Mouse (Mus musculus): ENCODE measurements around the gene Slc44a5. TPM values are rescaled to one million over a fixed set of nuclear protein-coding genes. Genes with fewer than 3 reads are reported as not detected.

Slc44a5 gene
- polyA plus RNA-seq, 1 experiment from 2014 or later, result 2.3 TPM

DNA sequence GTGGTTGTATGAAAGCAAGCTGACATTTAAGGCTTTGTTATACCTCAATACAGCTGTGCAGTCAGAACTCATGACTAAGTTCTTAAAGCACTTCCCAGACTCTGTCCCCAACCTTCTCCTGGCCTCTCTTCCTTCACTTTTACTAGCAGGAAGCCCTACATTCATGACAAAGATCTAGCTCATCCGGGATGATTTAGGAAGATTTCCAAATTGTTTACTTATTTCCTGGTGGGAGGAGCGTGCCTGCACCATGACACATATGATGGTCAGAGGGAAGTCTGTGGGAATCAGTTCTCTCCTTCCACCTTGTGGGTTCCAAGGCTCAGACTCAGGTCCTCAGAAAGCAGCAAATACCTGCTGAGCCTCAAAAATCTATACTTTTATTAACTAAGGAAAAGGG is 317.1 kb downstream of the Slc44a5 start:
- Histone ChIP-seq H3K27ac (replicated peaks) (no peak overlapping the region), H3K9me3 (replicated peaks) (no peaks in the 10 kb centered on the region), H3K9ac (no peak overlapping the region), H3K4me3 (replicated peaks) (no peak overlapping the region), H3K27me3 (no peaks in the 10 kb centered on the region), H3K36me3 (no peaks in the 10 kb centered on the region), H3K4me2 (replicated peaks) (no peak overlapping the region), H3K4me1 (peaks cover 10% of the 10 kb centered on the region; the same call in 1 of the 2 replicates)
- no peak for ATAC-seq (ENCODE audit: insufficient number of reproducible peaks, low FRiP score, low TSS enrichment, low read depth)
- WGBS, result 60% methylated on average over 2 of the region's 2 CpGs

DNA sequence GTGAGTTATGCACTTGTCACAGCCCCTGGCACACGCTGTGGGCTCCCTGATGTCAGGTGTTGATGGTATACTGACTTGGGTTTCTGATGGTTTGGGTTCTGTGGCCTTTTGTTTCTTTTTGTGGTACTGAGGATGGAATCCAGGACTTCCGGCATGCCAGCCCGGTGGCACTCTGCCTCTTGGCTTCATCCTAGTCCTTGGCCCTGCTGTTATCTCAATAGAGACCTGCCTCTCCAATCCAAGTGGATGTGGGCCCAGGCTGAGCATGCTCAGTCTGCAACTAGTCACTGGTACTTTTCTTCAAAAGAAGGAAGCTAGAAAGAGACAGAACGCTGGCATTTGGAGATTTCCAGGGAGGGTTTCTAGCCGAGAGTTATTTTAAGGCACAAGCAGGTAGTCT is 318.9 kb downstream of the Slc44a5 start:
- Histone ChIP-seq H3K4me2 (replicated peaks) (no peak overlapping the region), H3K4me3 (replicated peaks) (no peak overlapping the region), H3K4me1 (peaks cover 10% of the 10 kb centered on the region; the same call in 1 of the 2 replicates), H3K27me3 (no peaks in the 10 kb centered on the region), H3K9ac (no peak overlapping the region), H3K36me3 (no peaks in the 10 kb centered on the region), H3K27ac (replicated peaks) (no peak overlapping the region), H3K9me3 (replicated peaks) (no peaks in the 10 kb centered on the region)
- no peak for ATAC-seq (ENCODE audit: insufficient number of reproducible peaks, low FRiP score, low TSS enrichment, low read depth)
- 71% methylated on average over 5 of the region's 5 CpGs for WGBS

DNA sequence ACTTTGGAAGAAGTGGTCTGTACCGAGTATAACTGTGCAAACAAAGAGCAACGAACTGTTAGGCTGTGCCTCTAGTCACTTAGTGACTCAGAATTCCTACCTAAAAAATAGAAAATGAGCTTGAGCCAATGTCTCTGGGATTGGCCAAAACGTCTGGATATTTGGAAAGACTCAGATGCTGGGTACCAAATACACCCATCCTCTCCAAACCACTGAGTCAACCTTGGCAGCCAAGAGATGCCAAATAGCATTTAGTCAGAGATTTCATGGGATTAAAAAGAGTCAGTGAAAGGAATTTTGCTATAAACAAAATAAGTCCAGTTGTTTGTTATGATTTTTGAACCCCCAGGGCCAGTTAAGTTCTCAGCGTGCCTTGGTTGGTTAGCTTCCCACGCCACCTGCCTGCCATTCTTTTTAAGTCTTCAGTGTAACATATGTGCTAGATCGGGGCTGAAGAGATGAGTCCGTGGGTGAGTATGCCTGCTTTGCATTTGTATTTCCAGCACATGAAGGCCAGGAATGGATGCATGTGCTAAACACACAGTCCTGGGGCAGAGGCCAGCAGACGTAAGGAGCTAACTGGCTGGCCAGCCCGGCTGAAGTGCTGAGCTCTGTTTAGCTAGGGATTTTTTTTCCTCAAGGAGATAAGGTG is 320.7 kb downstream of the Slc44a5 start:
- no peak overlapping the region for H3K4me3 ChIP-seq (replicated peaks)
- H3K27ac ChIP-seq (replicated peaks), result no peak overlapping the region
- H3K36me3 ChIP-seq, result no peaks in the 10 kb centered on the region
- 54% methylated on average over 9 of the region's 9 CpGs for WGBS
- no peak for ATAC-seq (ENCODE audit: insufficient number of reproducible peaks, low FRiP score, low TSS enrichment, low read depth)
- no peaks in the 10 kb centered on the region for H3K9me3 ChIP-seq (replicated peaks)
- peaks cover 10% of the 10 kb centered on the region; the same call in 1 of the 2 replicates for H3K4me1 ChIP-seq
- no peaks in the 10 kb centered on the region for H3K27me3 ChIP-seq
- no peak overlapping the region for H3K4me2 ChIP-seq (replicated peaks)
- H3K9ac ChIP-seq, result no peak overlapping the region

DNA sequence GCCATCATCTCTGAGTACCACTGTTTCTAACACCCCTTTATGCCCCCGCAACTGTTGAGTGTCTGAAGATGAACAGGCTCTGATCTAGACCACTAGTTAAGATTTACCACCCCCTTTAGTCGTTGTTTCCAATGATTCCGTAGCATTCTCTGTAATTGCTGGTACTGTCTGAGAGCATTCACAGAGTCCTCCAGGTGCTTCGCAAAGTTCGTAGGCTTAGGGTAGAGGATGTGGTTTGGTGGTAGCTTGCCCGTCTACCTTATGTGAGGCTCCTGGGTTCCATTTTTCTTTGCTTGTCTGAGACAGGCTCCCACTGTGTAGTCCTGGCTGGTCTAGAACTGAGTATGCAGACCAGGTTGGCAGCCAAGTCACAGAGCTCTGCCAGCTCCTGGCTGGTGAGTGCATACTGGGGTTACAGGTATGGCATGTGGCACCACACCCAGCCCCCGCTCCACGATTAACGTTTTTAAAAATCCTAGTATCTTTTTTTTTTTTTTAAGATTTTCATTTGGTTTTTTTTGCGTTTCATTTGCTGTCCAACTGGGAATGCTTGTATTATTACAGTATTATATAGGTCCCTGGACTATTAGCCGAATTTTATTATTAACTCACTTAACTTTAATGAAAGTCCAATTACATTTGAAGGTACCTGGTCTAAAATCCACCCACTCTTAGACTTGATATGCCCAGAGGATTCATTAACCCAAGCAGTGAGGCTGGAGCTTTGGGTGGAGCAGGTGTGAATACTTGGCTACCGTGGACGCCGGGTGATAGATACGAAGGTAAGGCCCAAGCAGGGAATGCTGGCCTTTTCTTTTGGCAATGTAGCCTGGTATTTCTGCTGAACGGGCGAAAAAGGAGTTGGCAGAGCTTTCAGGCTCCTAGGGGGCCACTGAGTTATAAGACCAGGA is 321.9 kb downstream of the Slc44a5 start:
- WGBS, result 87% methylated on average over 17 of the region's 17 CpGs
- Histone ChIP-seq H3K9ac (no peak overlapping the region), H3K36me3 (no peaks in the 10 kb centered on the region), H3K4me1 (peaks cover 10% of the 10 kb centered on the region; the same call in 1 of the 2 replicates), H3K27me3 (no peaks in the 10 kb centered on the region), H3K27ac (replicated peaks) (no peak overlapping the region), H3K4me2 (replicated peaks) (no peak overlapping the region), H3K9me3 (replicated peaks) (no peaks in the 10 kb centered on the region), H3K4me3 (replicated peaks) (no peak overlapping the region)
- ATAC-seq (ENCODE audit: insufficient number of reproducible peaks, low FRiP score, low TSS enrichment, low read depth), result no peak

DNA sequence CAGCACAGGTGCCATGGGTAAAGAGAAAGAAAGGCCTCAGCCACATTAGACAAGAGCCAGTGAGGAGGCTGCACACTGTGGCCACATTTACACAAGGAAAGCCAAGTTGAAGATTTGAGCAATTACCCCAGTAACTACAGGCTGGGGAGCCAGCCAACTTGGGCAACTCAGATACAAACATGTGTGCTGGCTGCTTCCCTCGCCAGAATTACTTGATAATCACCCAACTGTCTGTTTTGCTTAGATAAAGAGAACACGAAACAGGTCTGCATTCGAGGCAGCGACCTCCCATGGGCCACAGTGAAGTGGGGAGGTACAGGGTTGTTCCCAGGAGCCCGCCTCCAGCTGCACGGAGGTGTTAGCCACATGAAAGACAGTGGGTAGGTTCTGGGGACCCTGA is 324.3 kb downstream of the Slc44a5 start:
- no peaks in the 10 kb centered on the region for H3K9me3 ChIP-seq (replicated peaks)
- H3K4me2 ChIP-seq (replicated peaks), result no peak overlapping the region
- H3K27me3 ChIP-seq, result no peaks in the 10 kb centered on the region
- H3K9ac ChIP-seq, result no peak overlapping the region
- WGBS, result 43% methylated on average over 6 of the region's 6 CpGs
- no peaks in the 10 kb centered on the region for H3K36me3 ChIP-seq
- ATAC-seq (ENCODE audit: insufficient number of reproducible peaks, low FRiP score, low TSS enrichment, low read depth), result no peak
- H3K27ac ChIP-seq (replicated peaks), result no peak overlapping the region
- H3K4me1 ChIP-seq, result peaks cover 6% of the 10 kb centered on the region; the same call in 1 of the 2 replicates
- H3K4me3 ChIP-seq (replicated peaks), result no peak overlapping the region

DNA sequence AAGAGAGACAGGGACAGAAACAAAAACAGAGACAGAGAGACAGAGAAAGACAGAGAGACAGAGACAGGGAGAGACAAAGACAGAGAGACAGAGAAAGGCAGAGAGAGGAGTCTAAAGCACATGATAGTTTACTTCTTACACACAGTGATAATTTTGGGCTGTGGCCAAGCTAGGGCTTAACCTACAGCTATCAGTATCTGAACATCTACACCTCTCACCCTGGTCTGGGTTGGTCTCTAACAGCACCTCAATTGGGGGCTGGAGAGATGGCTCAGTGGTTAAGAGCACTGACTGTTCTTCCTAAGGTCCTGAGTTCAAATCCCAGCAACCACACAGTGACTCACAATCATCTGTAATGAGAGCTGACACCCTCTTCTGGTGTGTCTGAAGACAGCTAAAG is 325.3 kb downstream of the Slc44a5 start:
- Histone ChIP-seq H3K27ac (replicated peaks) (no peak overlapping the region), H3K4me1 (no peaks in the 10 kb centered on the region), H3K27me3 (no peaks in the 10 kb centered on the region), H3K36me3 (no peaks in the 10 kb centered on the region), H3K9me3 (replicated peaks) (no peaks in the 10 kb centered on the region), H3K4me3 (replicated peaks) (no peak overlapping the region), H3K9ac (no peak overlapping the region), H3K4me2 (replicated peaks) (no peak overlapping the region)
- no peak for ATAC-seq (ENCODE audit: insufficient number of reproducible peaks, low FRiP score, low TSS enrichment, low read depth)

DNA sequence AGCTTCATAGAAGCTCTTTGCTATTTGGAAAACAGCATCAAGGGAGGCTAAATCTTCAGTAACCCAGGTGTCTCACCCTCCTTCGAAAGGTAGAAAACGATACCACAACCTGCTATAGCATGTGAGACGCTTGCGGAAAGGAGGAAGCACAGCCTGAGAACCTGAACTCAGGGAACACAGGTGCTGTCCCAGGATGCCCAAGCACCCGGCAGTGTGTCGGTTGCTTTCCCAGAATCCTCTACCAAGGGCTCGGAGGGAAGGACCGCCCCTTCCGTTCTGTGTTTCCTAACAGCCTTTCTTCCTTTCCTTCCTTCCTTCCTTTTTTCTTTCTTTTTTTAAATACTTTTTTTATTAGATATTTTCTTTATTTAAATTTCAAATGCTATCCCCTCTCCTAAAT is 326.8 kb downstream of the Slc44a5 start:
- H3K4me2 ChIP-seq (replicated peaks), result no peak overlapping the region
- H3K9me3 ChIP-seq (replicated peaks), result no peaks in the 10 kb centered on the region
- peaks cover 6% of the 10 kb centered on the region for H3K4me1 ChIP-seq
- no peak for ATAC-seq (ENCODE audit: insufficient number of reproducible peaks, low FRiP score, low TSS enrichment, low read depth)
- H3K4me3 ChIP-seq (replicated peaks), result no peak overlapping the region
- no peaks in the 10 kb centered on the region for H3K27me3 ChIP-seq
- no peak overlapping the region for H3K27ac ChIP-seq (replicated peaks)
- 86% methylated on average over 9 of the region's 9 CpGs for WGBS
- no peak overlapping the region for H3K9ac ChIP-seq
- no peaks in the 10 kb centered on the region for H3K36me3 ChIP-seq

DNA sequence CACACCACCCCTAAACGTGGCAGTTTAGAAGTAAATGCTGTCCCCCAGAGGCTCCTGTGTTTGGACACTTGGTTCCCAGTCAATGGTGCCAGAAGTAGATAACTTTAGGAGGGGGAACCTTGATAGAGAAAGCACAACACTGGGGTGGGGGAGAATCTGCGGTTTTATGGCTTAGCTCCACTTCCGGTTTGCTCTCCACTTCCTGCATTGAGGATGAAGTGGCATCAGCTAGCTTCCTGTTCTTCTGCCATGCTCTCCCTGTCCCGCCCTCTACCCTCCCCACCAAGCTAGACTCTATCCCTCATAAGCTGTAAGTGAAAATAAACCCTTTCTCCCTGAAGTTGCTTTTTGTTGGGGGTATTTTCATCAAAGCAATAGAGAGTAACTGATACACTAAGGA is 327.9 kb downstream of the Slc44a5 start:
- peaks cover 12% of the 10 kb centered on the region for H3K4me1 ChIP-seq
- no peaks in the 10 kb centered on the region for H3K36me3 ChIP-seq
- H3K27me3 ChIP-seq, result no peaks in the 10 kb centered on the region
- no peak overlapping the region for H3K27ac ChIP-seq (replicated peaks)
- no peak for ATAC-seq (ENCODE audit: insufficient number of reproducible peaks, low FRiP score, low TSS enrichment, low read depth)
- H3K9me3 ChIP-seq (replicated peaks), result no peaks in the 10 kb centered on the region
- no peak overlapping the region for H3K4me3 ChIP-seq (replicated peaks)
- H3K4me2 ChIP-seq (replicated peaks), result no peak overlapping the region
- WGBS, result 71% methylated on average over 4 of the region's 4 CpGs
- H3K9ac ChIP-seq, result no peak overlapping the region

DNA sequence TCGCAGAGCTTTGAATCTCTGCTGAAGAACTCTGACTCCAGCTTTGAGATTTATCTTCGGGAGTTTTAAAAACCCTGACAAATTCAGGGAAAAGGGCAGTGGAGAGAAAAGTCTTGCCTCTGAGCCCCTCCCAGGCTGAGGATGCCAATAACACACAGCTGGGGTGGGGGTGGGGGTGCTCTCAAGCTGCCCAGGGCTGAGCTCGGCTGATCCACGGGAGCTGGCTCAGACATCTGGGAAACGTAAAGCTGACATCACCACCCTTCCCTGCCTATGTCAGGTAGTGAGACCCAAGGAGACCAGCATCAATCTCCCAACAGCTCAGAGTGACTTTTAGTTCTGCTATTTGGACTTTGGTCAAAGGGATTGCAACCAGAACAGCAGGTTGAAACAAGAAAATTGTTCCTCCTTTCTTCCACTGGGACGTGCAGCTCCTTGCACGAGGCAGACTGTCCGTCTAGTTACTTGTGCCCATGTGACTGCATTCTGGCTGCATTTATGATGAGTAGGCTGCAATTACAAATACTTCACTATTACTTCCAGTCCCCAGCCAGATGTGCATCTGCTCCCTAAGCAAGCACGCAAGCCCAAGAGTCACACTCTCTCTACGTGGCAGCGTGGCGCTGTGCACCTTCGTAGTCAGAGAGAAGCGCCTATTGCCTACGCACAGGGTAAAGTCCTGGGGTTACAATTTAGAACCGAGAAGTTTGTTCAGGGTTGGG is 332.1 kb downstream of the Slc44a5 start:
- no peaks in the 10 kb centered on the region for H3K36me3 ChIP-seq
- H3K4me1 ChIP-seq, result peaks cover 12% of the 10 kb centered on the region
- 0 out of 2 replicates have a peak, but pooled peaks have one; percentile 64 for ATAC-seq (ENCODE audit: insufficient number of reproducible peaks, low FRiP score, low TSS enrichment, low read depth)
- no peaks in the 10 kb centered on the region for H3K27me3 ChIP-seq
- WGBS, result 31% methylated on average over 16 of the region's 16 CpGs
- H3K9ac ChIP-seq, result no peak overlapping the region
- H3K4me3 ChIP-seq (replicated peaks), result no peak overlapping the region
- no peaks in the 10 kb centered on the region for H3K9me3 ChIP-seq (replicated peaks)
- H3K4me2 ChIP-seq (replicated peaks), result peak overlapping the region; percentile 24
- peak overlapping the region; percentile 74 for H3K27ac ChIP-seq (replicated peaks)

DNA sequence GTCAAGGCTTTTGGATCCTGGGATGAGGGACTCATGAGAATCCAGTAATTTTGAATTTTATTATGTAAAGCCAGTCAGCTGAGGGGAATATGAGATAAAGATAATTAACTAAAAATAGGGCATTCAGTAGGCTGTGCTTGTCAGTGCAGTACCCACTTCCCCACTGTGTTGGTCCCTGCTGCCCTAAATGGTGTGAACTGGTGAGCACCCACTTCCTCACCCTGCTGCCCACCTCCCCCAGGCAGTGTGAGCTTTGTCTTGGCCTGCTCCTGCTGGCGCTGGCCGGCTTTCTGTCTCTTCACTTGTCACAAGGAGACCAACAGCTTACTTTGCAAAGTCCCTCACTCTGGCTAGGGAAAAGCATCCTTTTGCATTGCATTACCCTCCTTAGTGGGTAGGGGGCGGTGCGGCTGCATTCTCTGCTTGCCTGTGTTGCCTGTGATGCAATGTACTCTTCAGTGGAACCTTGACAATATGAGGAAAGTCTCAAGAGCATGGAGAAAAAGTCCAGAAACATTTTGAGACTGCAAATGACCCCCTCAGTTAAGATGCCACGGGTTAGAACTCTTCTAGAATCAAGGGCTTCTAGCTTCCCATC is 344.5 kb downstream of the Slc44a5 start:
- Histone ChIP-seq H3K36me3 (no peaks in the 10 kb centered on the region), H3K9me3 (replicated peaks) (no peaks in the 10 kb centered on the region), H3K4me1 (no peaks in the 10 kb centered on the region), H3K4me2 (replicated peaks) (no peak overlapping the region), H3K27ac (replicated peaks) (no peak overlapping the region), H3K4me3 (replicated peaks) (no peak overlapping the region), H3K9ac (no peak overlapping the region), H3K27me3 (peaks cover 6% of the 10 kb centered on the region)
- WGBS, result 22% methylated on average over 5 of the region's 5 CpGs
- ATAC-seq (ENCODE audit: insufficient number of reproducible peaks, low FRiP score, low TSS enrichment, low read depth), result no peak

Measured in embryonic facial prominence, embryonic 15.5 days (tissue).